Mouse (Mus musculus) right cerebral cortex, postnatal 14 days (tissue): Measurements from ENCODE around the gene Kmt2c.
"Not testable (repeated sequence)": the region's sequence is repeated elsewhere in the genome, so short reads cannot be mapped to it uniquely, and the experiment has no call there.

Source experiments
- DNase-seq: peaks from one replicate; pipeline ENCODE4 v3.0.0; 2022

Gene Kmt2c

DNA sequence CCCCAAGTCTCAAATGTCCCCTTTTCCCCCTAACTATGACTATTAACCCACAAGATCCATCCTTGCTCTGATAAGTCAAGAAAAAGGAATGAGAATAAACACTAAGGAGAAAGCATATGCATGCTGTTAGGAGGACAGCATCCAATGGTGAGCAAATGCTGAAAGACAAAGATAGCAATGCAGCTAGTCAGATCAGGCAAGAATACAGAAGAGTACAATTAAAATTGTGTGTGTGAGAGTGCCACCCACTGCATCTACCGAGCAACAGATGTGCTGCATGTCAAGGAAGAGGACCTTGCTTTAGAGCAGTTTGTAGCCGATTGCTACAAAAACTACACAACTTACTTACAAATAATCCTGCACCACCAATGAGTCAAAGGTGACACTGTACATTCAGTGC, 145.1 kb downstream of the Kmt2c start:
- DNase-seq, result no peak

DNA sequence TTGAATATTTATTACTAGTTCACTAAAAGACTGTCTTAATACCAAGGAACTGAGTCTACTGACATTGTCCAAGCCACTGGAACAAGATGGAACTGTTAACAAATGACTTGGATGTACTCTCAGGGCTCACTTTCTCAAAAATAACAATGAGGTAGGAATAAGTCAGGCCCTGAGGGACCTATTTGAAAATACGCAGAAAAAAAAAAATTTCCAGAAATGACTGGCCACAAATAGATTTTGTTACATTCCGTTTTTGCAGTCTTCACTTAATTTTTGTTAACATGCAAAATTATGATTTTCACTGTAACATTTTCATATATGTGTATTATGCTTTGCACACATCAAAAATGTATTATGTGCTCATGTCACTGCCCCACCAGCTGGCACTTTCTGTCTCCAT, 167.3 kb downstream of the Kmt2c start:
- DNase-seq, result no peak

DNA sequence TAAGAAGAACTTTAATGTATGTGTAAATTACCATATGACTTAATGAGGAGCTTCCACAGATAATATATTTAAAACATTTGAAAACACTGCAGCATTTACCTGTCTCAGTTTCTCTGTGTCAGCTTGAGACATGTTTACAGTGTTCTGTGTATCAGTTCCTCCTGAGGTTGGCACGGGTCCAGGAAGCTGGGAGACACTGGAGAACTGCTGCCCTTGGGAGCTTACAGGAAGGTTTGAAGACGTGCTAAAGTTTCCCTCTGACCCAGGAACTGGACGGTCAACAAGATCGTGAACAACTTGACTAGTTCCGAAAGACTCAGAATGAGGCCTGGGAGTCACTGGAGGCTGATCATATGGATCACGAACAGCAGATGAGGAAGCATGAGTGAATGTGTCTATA, 184.7 kb downstream of the Kmt2c start:
- DNase-seq, result peak; percentile 28

DNA sequence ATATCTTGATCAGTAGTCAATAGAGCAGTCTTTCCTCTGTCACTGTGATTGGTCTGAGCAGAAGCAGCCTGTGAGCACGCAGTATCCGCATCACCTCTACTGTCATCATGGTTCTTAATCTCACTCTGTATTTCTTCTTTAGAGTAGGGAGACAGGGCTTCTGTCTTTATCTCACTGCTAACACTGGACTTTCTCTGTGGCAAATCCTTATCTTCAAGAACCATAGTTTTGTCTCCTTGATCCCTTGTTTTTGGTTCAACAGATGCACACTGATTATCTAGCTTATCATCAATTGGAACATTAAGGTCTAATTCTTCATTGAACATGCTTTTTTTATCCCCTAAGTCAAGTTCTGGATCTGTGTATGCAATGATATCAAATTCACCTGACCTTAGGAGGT, 188.4 kb downstream of the Kmt2c start:
- no peak for DNase-seq

DNA sequence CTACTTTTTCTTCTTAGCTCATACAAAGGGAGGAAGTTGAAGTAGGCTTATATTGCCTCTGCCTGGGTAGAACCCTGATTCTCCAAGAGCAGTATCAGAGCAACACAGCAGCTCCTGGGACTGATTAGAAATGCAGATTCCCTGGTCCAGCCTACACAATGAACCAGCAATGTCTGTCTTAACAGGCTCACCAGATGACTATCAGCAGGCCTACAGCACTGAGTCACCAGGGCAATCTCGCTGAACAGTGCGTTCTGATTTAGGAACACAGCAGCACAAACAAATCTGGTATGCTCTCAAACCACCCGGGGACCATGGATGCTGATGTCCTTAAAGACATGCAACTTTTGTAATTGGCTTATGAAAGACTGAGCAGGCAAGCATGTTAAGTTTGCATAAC, 201.8 kb downstream of the Kmt2c start:
- no peak for DNase-seq

DNA sequence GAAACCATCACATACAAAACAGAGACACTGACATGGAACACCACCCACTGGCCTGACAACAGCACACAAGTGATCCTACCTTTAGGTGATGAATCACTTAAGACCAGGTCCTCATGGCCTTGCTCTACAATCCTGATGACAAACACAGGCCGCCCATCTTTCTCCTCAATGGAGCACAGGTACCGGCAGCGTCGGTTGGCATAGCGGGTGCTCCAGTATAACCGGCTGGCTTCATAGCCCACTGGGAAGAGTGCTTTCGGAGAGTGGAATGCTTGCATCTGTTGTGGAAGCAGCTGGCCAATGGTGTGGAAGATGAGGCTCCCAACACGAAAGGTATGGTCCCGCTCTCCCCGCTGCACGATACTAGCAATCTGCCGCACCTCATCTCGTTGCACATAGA, 214.6 kb downstream of the Kmt2c start:
- DNase-seq, result no peak

DNA sequence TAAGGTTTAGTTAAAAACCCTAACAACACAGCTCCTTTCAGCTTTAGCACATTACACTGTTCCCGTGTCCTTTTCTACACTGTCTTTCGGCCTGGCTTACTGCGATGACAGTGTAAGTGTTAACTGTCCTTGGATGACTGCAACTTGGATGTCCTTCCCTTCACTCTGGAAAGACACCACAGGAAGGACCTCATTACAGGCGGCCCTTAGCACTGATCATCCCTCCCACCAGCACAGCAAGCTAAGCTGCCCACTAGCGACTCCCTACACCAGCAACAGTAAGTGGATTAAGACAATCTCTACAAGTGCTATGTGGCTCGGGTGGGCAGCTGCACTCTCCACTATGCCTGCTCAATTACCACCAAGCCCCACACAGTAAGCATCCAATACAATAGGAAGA, 222.2 kb downstream of the Kmt2c start:
- DNase-seq, result no peak

DNA sequence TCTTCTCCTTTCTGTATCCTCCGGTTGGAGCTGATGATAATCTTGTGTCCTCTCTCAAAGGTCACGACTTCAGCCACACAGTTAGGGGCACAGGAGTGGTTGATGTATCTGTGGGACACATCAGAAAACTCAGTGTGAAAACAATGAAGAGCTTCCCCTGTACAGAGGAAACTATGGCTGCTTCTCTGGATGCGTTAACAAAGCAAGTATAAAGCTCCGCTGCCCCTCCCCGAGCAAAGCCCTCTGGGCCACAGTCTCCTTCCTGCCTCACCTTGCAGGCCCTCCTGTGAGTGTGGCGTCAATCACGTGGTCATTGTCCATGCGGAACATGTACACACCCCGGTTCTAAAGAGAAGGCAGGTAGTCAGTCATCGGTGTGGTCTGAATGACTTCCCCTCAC, 223.0 kb downstream of the Kmt2c start:
- DNase-seq, result no peak

DNA sequence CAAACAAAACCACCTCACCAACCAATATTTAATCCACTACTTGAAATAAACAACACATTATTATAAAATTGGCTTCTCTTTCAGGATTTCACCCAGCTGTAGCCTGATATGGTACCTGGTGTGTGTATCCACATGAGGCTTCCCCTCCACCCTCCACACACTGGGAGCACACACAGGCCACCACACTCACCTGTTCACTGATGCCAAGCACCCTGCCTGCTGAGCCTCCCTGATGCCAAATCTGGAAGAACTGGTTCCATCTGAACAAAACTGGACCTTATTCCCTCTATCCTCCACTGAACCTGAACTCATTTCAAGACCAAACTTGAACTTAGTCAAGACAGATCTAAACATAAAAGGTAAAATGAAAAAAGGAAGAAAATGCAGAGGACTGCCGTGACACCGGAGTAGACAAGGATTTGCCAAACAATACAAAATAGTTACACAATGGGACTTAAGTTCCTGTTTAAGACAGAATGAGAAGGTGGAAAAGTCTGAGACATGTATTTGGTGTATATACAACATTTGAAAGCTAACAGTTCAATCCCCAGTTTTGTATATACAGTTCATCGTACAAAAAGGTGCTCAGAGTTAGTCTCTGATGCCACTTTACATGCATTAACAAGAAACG, 230.2 kb downstream of the Kmt2c start:
- no peak for DNase-seq

DNA sequence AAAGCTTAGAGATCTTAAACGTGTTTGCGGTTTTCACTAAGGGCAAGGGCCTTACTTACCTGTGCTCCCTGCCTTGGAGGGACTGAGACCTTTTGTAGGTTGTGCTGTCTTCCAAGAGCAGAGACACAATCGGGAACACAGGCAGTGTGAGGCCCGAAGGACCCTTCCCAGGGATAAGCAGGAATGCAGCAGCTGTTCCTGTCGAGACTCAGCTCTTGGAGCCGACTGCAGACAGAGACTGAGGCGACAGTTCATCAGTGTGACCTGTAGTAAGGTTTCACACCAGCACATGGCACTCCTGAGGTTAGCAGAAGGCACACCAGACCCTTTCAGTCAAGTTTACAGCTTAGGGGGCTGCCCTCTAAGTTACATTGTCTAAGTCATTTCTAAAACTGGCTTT, 236.3 kb downstream of the Kmt2c start:
- no peak for DNase-seq

DNA sequence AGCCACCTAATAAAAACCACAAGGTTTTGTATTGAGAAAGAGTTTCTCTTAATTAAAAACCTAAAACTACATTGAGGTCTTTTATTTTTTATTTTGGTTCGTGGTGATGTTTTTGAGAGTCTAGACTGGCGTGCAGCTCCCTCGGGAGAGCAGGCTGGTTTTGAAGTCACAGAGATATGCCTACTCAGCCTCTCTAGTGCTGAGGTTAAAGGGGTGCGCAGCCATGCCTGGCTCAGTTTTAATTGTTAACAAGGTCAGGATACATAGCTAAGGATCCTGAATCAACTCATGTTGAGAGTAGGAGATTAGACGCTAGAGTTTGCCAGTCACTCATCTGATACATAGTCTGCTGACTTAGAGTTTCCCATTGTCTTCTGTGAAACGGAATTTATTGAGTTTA, 237.1 kb downstream of the Kmt2c start:
- DNase-seq, result no peak

DNA sequence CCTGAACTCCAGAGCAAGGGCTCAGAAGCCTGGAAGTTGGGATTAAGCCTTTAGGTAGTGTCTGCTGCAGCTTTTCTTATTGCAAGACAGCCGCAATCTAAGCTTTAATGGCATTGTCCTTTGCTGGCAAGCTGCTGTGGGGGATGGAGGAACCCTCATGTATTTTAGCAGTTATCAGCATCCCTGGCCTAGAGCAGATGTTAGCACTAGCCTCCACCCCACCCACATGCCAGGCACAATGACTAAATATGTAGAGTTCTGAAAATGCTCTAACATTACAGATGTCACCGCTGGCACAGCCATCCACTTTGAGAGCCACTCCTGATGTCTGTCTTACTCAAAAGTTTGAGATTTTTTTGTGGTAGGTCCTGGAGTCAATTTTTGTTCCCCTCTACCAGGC, 241.9 kb downstream of the Kmt2c start:
- DNase-seq, result no peak

DNA sequence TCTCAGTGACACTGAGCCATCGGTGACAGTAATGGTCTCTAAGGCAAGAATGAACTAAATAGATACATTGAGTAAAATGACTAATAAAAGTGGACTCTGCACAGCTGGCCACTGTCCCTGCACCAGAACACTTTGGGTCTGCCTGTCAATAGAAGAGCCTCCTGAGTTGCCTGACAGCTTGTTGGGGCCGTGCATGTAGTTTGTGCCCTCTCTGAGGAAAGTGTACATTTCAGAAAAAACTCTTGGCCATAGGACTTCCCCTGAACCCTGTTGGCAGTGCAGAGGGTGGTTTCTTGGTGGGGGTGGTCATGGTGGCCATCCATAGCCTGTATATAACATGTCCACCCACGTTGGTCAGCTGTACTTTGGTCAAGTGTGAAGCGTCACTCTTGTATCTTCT, 244.1 kb downstream of the Kmt2c start:
- no peak for DNase-seq

DNA sequence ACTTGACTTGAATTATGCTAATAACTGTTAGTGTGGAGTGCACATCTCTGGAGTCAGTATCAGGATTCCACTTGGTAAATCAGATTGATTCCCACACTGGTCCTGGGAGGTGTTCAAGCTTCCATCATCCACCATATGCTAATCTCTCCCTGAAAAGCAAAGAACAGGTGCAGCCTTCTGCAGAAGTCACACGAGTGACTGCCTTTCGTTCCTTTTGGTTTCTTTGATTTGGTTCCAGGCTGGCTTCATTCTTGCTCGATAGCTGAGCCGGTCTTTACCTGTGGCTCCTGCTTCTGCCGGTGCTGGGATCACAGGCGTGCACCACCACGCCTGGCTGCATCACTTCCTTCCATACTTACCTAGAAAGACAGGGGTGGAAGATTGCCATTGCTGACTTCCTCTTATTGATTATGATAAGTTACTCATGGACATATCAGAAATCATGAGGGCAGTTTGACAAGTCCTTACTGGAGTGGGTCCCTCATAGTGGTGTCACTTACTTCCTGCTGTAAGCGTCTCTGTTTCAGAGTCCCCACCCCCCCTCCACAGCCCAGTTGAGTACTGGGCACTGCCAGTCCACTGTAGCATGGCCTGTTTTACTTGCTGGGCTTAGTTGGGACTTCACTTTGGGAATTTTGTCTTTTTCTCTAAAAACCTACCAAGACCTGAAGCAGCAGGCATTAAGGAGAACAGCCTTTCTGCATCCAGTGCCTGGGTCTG, 245.6 kb downstream of the Kmt2c start:
- DNase-seq, result no peak

DNA sequence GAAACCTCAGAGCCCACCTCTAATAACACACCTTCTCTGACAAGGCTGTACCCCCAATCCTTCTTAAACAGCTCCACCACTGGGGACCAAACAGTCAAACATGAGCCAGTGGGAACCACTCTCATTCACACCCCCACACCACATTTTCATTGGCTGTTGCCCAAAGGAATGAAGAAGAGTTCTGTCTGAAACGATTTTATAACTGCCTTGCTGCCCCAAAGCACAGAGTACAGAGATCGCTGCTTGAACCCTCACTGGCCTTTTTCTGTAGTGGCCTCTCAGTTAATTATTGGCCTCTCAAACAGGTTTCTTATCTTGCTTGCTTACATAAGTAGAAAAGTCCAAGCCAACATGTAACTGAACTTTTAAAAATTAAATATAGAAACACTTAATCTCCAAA, 246.2 kb downstream of the Kmt2c start:
- no peak for DNase-seq

DNA sequence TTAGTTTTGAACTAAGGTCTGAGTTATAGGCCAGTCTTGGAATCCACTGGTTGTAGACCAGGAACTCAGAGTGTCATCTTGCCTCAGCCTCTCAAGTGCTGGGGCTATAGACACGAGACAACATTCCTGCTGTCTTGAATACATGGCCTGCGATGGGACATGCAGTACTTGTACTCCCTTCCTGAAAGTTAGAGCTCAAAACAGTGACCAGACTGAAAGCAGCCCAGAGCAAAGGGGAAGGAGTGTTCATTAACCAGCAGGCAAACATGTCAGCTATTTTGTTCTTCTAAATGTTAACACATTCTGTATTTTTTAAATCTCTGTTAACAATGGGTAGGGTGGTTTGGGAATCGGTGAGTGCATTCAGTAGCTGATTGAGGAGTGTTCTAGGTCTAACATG, 251.5 kb downstream of the Kmt2c start:
- no peak for DNase-seq

DNA sequence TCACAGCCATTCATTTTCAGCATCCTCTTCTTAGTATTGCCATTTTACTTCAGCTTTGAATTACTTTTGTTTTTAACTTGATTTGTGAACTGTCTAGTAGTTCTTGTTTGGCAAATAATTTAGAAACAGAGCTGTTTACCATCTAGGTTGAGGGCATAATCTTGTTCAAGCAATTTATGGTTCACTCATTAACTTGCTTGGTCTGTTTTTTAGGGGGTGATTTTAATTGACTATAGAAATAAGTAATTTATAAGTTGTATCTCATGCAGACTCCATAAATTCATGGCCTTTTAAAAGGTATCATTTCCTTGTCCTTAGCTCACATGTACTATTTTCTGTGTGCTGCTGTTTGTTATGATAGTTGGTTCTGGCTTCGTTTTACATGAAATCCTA, 252.1 kb downstream of the Kmt2c start:
- DNase-seq, result no peak

DNA sequence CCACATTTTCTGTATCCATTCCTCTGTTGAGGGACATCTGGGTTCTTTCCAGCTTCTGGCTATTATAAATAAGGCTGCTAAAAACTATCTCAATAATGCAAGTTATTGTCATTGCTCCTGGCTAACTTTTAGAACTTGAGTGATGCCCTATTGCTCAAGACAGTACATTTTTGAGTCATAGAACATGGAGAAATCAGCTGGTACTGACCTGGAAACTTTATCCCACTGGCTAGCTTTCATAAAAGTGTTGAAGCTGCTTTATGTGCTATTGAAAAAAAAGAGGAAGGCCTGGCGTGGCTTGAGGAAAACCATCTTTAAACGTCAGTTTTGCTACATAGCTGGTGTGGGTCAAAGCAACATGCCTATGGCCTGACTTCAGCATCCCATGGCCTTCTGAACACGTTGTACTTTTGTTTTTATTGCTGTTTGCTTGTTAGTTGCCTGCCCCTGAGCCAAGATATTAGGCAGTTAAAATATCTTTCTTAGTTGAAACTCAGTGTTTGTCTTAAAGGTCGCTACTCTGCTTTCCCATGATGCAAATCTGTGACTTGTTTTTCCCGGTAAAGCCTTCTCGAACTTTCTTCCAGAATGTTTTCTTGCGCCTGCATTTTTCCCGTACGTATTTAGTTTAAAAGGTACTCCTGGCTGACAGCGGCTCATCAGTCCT, 252.6 kb downstream of the Kmt2c start:
- no peak for DNase-seq

DNA sequence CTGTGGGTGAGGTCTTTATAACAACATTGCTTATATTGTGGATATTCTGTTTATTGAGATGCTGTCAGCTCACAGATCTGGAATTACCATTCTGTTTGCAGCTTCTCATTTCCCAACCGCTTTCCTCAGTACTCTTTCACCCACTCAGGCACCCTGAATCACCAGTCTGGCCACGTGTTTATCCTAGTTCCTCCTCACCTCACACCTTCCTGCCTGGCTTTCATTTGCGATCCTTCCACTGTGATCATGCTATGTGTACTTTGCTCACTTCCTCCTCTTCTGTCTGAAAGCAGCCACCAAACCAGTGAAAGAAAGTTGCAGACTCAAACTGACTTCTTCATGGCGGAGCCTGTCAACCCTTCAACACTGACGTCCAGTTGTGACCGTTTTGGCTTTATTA, 255.5 kb downstream of the Kmt2c start:
- no peak for DNase-seq

DNA sequence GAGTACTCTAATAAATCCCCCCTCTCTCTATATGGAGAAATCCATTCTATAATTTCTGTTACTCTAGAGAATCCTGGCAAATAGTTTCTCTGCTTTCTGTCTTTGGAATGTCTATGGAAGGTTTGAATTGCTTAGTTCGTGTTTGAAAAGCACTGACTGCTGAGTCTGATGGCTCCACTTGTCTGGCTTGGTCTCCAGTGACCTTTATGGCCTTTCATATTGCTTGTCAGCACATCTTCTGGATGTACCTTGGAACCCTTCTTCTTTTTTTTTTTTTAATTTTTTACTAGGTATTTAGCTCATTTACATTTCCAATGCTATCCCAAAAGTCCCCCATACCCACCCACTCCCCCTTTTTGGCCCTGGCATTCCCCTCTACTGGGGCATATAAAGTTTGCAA, 274.2 kb downstream of the Kmt2c start:
- DNase-seq, result not testable (repeated sequence)

DNA sequence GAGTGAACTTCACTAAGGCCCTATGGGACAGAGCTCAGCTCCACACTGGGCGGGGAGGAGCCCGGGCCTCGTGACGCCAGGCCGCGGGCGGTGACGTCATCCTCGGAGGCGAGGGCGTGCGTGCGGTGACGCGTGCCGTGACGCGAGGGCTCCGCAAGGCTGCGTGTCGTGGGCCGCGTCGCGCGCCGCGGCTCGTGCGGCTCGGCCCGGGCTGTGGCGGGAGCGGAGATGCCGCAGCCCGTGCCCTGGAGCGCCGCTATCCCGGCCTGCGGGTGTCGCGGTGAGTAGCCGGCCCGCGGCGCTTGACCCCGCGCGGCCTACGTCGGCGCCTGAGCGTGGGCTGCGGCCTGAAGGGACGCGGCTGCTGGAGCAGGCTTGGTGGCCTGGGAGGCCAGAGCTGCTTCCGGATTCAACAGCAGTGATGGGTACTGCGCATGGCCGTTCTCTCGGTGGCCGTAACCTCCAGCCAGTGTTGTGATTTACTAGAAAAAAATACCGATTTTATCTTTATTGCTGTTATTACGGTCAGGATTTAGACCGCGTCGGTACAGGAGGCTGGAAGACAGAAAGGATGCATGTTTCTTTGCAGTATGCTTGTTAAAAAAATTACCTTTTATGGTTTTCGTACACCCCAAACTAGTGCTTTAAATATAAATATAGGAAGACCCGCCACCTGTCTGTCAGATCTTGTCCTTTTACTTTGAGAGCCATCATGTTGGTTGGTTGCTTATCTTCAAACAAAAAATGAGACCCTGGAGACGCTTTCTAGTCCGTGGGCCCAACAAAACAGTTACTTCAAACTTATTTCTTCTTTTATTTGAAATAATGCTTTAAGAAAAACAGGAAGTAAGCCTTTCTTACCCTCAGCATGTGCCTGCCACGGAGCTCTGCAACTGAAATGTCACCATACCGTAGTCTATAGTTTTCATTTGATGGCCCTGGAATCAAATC, 275.6 kb downstream of the Kmt2c start, which contains the start of gene E130116L18Rik:
Gene E130116L18Rik (minus strand): TSS at position 402 of the 951 bp plus-strand sequence.
- peak; percentile 96 for DNase-seq
